Mouse (Mus musculus) gonadal fat pad, adult 2 months (tissue): Measurements from ENCODE around the gene Rnf130. TPM values are rescaled to one million over a fixed set of nuclear protein-coding genes. Genes with fewer than 3 reads are reported as not detected.
"Not testable (repeated sequence)": the region's sequence is repeated elsewhere in the genome, so short reads cannot be mapped to it uniquely, and the experiment has no call there.

Experiments used
- DNase-seq: peaks from one replicate; pipeline ENCODE4 v3.0.0-alpha.2; 2012; ENCODE audit warnings: low read depth
- polyA plus RNA-seq: library from polyadenylated mRNA; depleted of rRNA; stranded (reverse); fragments of >200 nt; gene quantifications from 2 replicates; pipeline ENCODE4 v1.2.3, GENCODE M21; 2012

Rnf130 gene
- polyA plus RNA-seq, 1 experiment, result 47.0 TPM

GRCm38 (mm10) chr11:50086211-50086610 is 61.1 kb downstream of the Rnf130 start:
- DNase-seq, result no peak

- no peak for DNase-seq
Measured at GRCm38 (mm10) chr11:50089840-50090239, 64.7 kb downstream of the Rnf130 start.

- DNase-seq, result no peak
Measured at GRCm38 (mm10) chr11:50090982-50091675, 66.0 kb downstream of the Rnf130 start.

GRCm38 (mm10) chr11:50091681-50092080 is 66.5 kb downstream of the Rnf130 start:
- DNase-seq, result no peak

GRCm38 (mm10) chr11:50095661-50096060 is 70.5 kb downstream of the Rnf130 start:
- DNase-seq, result no peak

- no peak for DNase-seq
Measured at GRCm38 (mm10) chr11:50097091-50097490, 71.9 kb downstream of the Rnf130 start.

GRCm38 (mm10) chr11:50098961-50099481 is 73.9 kb downstream of the Rnf130 start:
- no peak for DNase-seq

GRCm38 (mm10) chr11:50099692-50100091 is 74.5 kb downstream of the Rnf130 start:
- DNase-seq, result no peak

- no peak for DNase-seq
Measured at GRCm38 (mm10) chr11:50100548-50101307, 75.6 kb downstream of the Rnf130 start.

GRCm38 (mm10) chr11:50101962-50102361 is 76.8 kb downstream of the Rnf130 start:
- not testable (repeated sequence) for DNase-seq

GRCm38 (mm10) chr11:50104016-50104415 is 78.9 kb downstream of the Rnf130 start:
- DNase-seq, result no peak

- no peak for DNase-seq
Measured at GRCm38 (mm10) chr11:50105237-50105636, 80.1 kb downstream of the Rnf130 start.

GRCm38 (mm10) chr11:50106024-50106423 is 80.9 kb downstream of the Rnf130 start:
- no peak for DNase-seq

- no peak for DNase-seq
Measured at GRCm38 (mm10) chr11:50108823-50109244, 83.7 kb downstream of the Rnf130 start.

- DNase-seq, result no peak
Measured at GRCm38 (mm10) chr11:50114329-50114728, 89.2 kb downstream of the Rnf130 start.

GRCm38 (mm10) chr11:50122631-50123081 is 97.5 kb downstream of the Rnf130 start:
- no peak for DNase-seq

GRCm38 (mm10) chr11:50127781-50128180 is 102.6 kb downstream of the Rnf130 start:
- DNase-seq, result no peak

GRCm38 (mm10) chr11:50130811-50131766 is 105.9 kb downstream of the Rnf130 start, which contains the start of gene Tbc1d9b:
Gene Tbc1d9b, plus strand, starts transcription at chr11:50131396.
- DNase-seq, result no peak

GRCm38 (mm10) chr11:50131801-50132201 is 106.7 kb downstream of the Rnf130 start:
- no peak for DNase-seq

GRCm38 (mm10) chr11:50132265-50132664 is 107.1 kb downstream of the Rnf130 start:
- no peak for DNase-seq

- no peak for DNase-seq
Measured at GRCm38 (mm10) chr11:50134136-50134859, 109.2 kb downstream of the Rnf130 start.
